Mouse (Mus musculus): ENCODE results near the gene Usp37. TPM values are rescaled to one million over a fixed set of nuclear protein-coding genes. Genes with fewer than 3 reads are reported as not detected.

The Usp37 gene
- polyA plus RNA-seq, 1 experiment from 2014 or later, result 22.1 TPM

- Histone ChIP-seq H3K27ac (replicated peaks in 1 of 2; ENCODE audit: control insufficient read depth in 1 of 2, insufficient read depth in 1 of 2, low read depth in 2 of 2, low read length in 2 of 2) (no peak overlapping the region), H3K36me3 (ENCODE audit: control insufficient read depth, insufficient read depth, low read length) (peaks cover 83% of the 10 kb centered on the region), H3K4me1 (ENCODE audit: control insufficient read depth in 2 of 2, insufficient read depth in 2 of 2, low read length in 2 of 2) (no peaks in the 10 kb centered on the region), H3K9me3 (ENCODE audit: control insufficient read depth, low read length) (no peaks in the 10 kb centered on the region), H3K27me3 (ENCODE audit: control insufficient read depth, insufficient read depth, low read length) (no peaks in the 10 kb centered on the region), H3K9ac (ENCODE audit: low read length) (no peak overlapping the region), H3K4me3 (ENCODE audit: control insufficient read depth in 1 of 2, insufficient read depth in 1 of 2, low read depth in 1 of 2, low read length in 2 of 2) (no peak overlapping the region), H3K4me2 (ENCODE audit: low read length) (no peak overlapping the region)
- WGBS, result 74% methylated on average over 2 of the region's 2 CpGs
- ATAC-seq (ENCODE audit: insufficient number of reproducible peaks, insufficient read depth, low FRiP score, low read depth), result no peak
Measured at GRCm38 (mm10) chr1:74460273-74460672, 83.8 kb downstream of the Usp37 start.

- WGBS, result 41% methylated on average over 4 of the region's 4 CpGs
- Histone ChIP-seq H3K9me3 (ENCODE audit: control insufficient read depth, low read length) (no peaks in the 10 kb centered on the region), H3K9ac (ENCODE audit: low read length) (no peak overlapping the region), H3K27ac (replicated peaks in 1 of 2; ENCODE audit: control insufficient read depth in 1 of 2, insufficient read depth in 1 of 2, low read depth in 2 of 2, low read length in 2 of 2) (no peak overlapping the region), H3K36me3 (ENCODE audit: control insufficient read depth, insufficient read depth, low read length) (peaks cover 88% of the 10 kb centered on the region), H3K27me3 (ENCODE audit: control insufficient read depth, insufficient read depth, low read length) (no peaks in the 10 kb centered on the region), H3K4me1 (ENCODE audit: control insufficient read depth in 2 of 2, insufficient read depth in 2 of 2, low read length in 2 of 2) (no peaks in the 10 kb centered on the region), H3K4me3 (ENCODE audit: control insufficient read depth in 1 of 2, insufficient read depth in 1 of 2, low read depth in 1 of 2, low read length in 2 of 2) (no peak overlapping the region), H3K4me2 (ENCODE audit: low read length) (no peak overlapping the region)
- ATAC-seq (ENCODE audit: insufficient number of reproducible peaks, insufficient read depth, low FRiP score, low read depth), result peak; percentile 54; the same call in 1 of the 2 replicates
Measured at GRCm38 (mm10) chr1:74452611-74453045, 91.5 kb downstream of the Usp37 start.

GRCm38 (mm10) chr1:74444538-74444937 is 99.5 kb downstream of the Usp37 start:
- 92% methylated on average over 2 of the region's 2 CpGs for WGBS
- ATAC-seq (ENCODE audit: insufficient number of reproducible peaks, insufficient read depth, low FRiP score, low read depth), result no peak
- no peak overlapping the region for H3K9ac ChIP-seq (ENCODE audit: low read length)

GRCm38 (mm10) chr1:74439166-74439876 is 104.8 kb downstream of the Usp37 start:
- Histone ChIP-seq H3K4me1 (ENCODE audit: control insufficient read depth in 2 of 2, insufficient read depth in 2 of 2, low read length in 2 of 2) (peaks cover 5 to 6% of the 10 kb centered on the region in 2 experiments), H3K27ac (replicated peaks in 1 of 2; ENCODE audit: control insufficient read depth in 1 of 2, insufficient read depth in 1 of 2, low read depth in 2 of 2, low read length in 2 of 2) (no peak overlapping the region), H3K4me3 (ENCODE audit: control insufficient read depth in 1 of 2, insufficient read depth in 1 of 2, low read depth in 1 of 2, low read length in 2 of 2) (no peak overlapping the region), H3K4me2 (ENCODE audit: low read length) (no peak overlapping the region), H3K9ac (ENCODE audit: low read length) (no peak overlapping the region), H3K27me3 (ENCODE audit: control insufficient read depth, insufficient read depth, low read length) (no peaks in the 10 kb centered on the region), H3K9me3 (ENCODE audit: control insufficient read depth, low read length) (no peaks in the 10 kb centered on the region), H3K36me3 (ENCODE audit: control insufficient read depth, insufficient read depth, low read length) (peaks cover 88% of the 10 kb centered on the region)
- ATAC-seq (ENCODE audit: insufficient number of reproducible peaks, insufficient read depth, low FRiP score, low read depth), result no peak
- WGBS, result 82% methylated on average over 19 of the region's 19 CpGs

More at GRCm38 (mm10) chr1:74444538-74444937, 99.5 kb downstream of the Usp37 start:
- no peaks in the 10 kb centered on the region for H3K9me3 ChIP-seq (ENCODE audit: control insufficient read depth, low read length)
- no peak overlapping the region for H3K4me2 ChIP-seq (ENCODE audit: low read length)
- no peaks in the 10 kb centered on the region for H3K4me1 ChIP-seq (ENCODE audit: control insufficient read depth in 2 of 2, insufficient read depth in 2 of 2, low read length in 2 of 2)
- peaks cover 76% of the 10 kb centered on the region for H3K36me3 ChIP-seq (ENCODE audit: control insufficient read depth, insufficient read depth, low read length)
- H3K27ac ChIP-seq (replicated peaks in 1 of 2; ENCODE audit: control insufficient read depth in 1 of 2, insufficient read depth in 1 of 2, low read depth in 2 of 2, low read length in 2 of 2), result no peak overlapping the region
- H3K27me3 ChIP-seq (ENCODE audit: control insufficient read depth, insufficient read depth, low read length), result no peaks in the 10 kb centered on the region
- no peak overlapping the region for H3K4me3 ChIP-seq (ENCODE audit: control insufficient read depth in 1 of 2, insufficient read depth in 1 of 2, low read depth in 1 of 2, low read length in 2 of 2)

GRCm38 (mm10) chr1:74437702-74438427 is 106.2 kb downstream of the Usp37 start:
- Histone ChIP-seq H3K36me3 (ENCODE audit: control insufficient read depth, insufficient read depth, low read length) (peaks cover 83% of the 10 kb centered on the region), H3K4me1 (ENCODE audit: control insufficient read depth in 2 of 2, insufficient read depth in 2 of 2, low read length in 2 of 2) (peaks cover 8 to 11% of the 10 kb centered on the region in 2 experiments), H3K27me3 (ENCODE audit: control insufficient read depth, insufficient read depth, low read length) (no peaks in the 10 kb centered on the region), H3K9ac (ENCODE audit: low read length) (no peak overlapping the region), H3K4me3 (ENCODE audit: control insufficient read depth in 1 of 2, insufficient read depth in 1 of 2, low read depth in 1 of 2, low read length in 2 of 2) (no peak overlapping the region), H3K27ac (replicated peaks in 1 of 2; ENCODE audit: control insufficient read depth in 1 of 2, insufficient read depth in 1 of 2, low read depth in 2 of 2, low read length in 2 of 2) (peak overlapping the region in 1 of 2 experiments; percentile 44; a peak in 1 of 4 replicates), H3K9me3 (ENCODE audit: control insufficient read depth, low read length) (no peaks in the 10 kb centered on the region), H3K4me2 (ENCODE audit: low read length) (no peak overlapping the region)
- peak; percentile 69; the same call in 1 of the 2 replicates for ATAC-seq (ENCODE audit: insufficient number of reproducible peaks, insufficient read depth, low FRiP score, low read depth)
- 31% methylated on average over 8 of the region's 8 CpGs for WGBS

GRCm38 (mm10) chr1:74435563-74435962 is 108.5 kb downstream of the Usp37 start:
- H3K36me3 ChIP-seq (ENCODE audit: control insufficient read depth, insufficient read depth, low read length), result peaks cover 63% of the 10 kb centered on the region
- H3K4me2 ChIP-seq (ENCODE audit: low read length), result no peak overlapping the region
- no peaks in the 10 kb centered on the region for H3K27me3 ChIP-seq (ENCODE audit: control insufficient read depth, insufficient read depth, low read length)
- H3K4me3 ChIP-seq (ENCODE audit: control insufficient read depth in 1 of 2, insufficient read depth in 1 of 2, low read depth in 1 of 2, low read length in 2 of 2), result no peak overlapping the region
- no peak overlapping the region for H3K9ac ChIP-seq (ENCODE audit: low read length)
- ATAC-seq (ENCODE audit: insufficient number of reproducible peaks, insufficient read depth, low FRiP score, low read depth), result no peak
- WGBS, result 78% methylated on average over 6 of the region's 6 CpGs
- peaks cover 8 to 11% of the 10 kb centered on the region in 2 experiments for H3K4me1 ChIP-seq (ENCODE audit: control insufficient read depth in 2 of 2, insufficient read depth in 2 of 2, low read length in 2 of 2)
- no peaks in the 10 kb centered on the region for H3K9me3 ChIP-seq (ENCODE audit: control insufficient read depth, low read length)
- no peak overlapping the region for H3K27ac ChIP-seq (replicated peaks in 1 of 2; ENCODE audit: control insufficient read depth in 1 of 2, insufficient read depth in 1 of 2, low read depth in 2 of 2, low read length in 2 of 2)

GRCm38 (mm10) chr1:74434596-74434995 is 109.5 kb downstream of the Usp37 start:
- Histone ChIP-seq H3K4me2 (ENCODE audit: low read length) (no peak overlapping the region), H3K4me1 (ENCODE audit: control insufficient read depth in 2 of 2, insufficient read depth in 2 of 2, low read length in 2 of 2) (peaks cover 8 to 11% of the 10 kb centered on the region in 2 experiments), H3K27ac (replicated peaks in 1 of 2; ENCODE audit: control insufficient read depth in 1 of 2, insufficient read depth in 1 of 2, low read depth in 2 of 2, low read length in 2 of 2) (no peak overlapping the region; a peak in 1 of 4 replicates), H3K9ac (ENCODE audit: low read length) (no peak overlapping the region), H3K27me3 (ENCODE audit: control insufficient read depth, insufficient read depth, low read length) (no peaks in the 10 kb centered on the region), H3K9me3 (ENCODE audit: control insufficient read depth, low read length) (no peaks in the 10 kb centered on the region), H3K4me3 (ENCODE audit: control insufficient read depth in 1 of 2, insufficient read depth in 1 of 2, low read depth in 1 of 2, low read length in 2 of 2) (no peak overlapping the region), H3K36me3 (ENCODE audit: control insufficient read depth, insufficient read depth, low read length) (peaks cover 53% of the 10 kb centered on the region)
- WGBS, result 69% methylated on average over 5 of the region's 5 CpGs
- ATAC-seq (ENCODE audit: insufficient number of reproducible peaks, insufficient read depth, low FRiP score, low read depth), result no peak

Measured in heart, embryonic 14.5 days (tissue).